Mouse (Mus musculus): ENCODE data around the gene Syt14.

GRCm38 (mm10) chr1:192882617-192883295 is 152.8 kb downstream of the Syt14 start:
- TF ChIP-seq CTCF (IDR thresholded peaks at IDR 0.05; ENCODE audit: low read depth) (0 out of 2 replicates have a peak, but pooled peaks have one; percentile 19), EP300 (IDR thresholded peaks at IDR 0.05; ENCODE audit: low read depth) (no peak)

All from heart, postnatal 0 days (tissue).